Mouse (Mus musculus) brain, adult 2 months (tissue): Measurements from ENCODE around the gene Rpl24.
"Not testable (repeated sequence)": the region's sequence is repeated elsewhere in the genome, so short reads cannot be mapped to it uniquely, and the experiment has no call there.

Experiments used
- DNase-seq: peaks from one replicate; pipeline ENCODE4 v3.0.0; 2011; ENCODE audit warnings: low read depth, low spot score

The Rpl24 gene

DNA sequence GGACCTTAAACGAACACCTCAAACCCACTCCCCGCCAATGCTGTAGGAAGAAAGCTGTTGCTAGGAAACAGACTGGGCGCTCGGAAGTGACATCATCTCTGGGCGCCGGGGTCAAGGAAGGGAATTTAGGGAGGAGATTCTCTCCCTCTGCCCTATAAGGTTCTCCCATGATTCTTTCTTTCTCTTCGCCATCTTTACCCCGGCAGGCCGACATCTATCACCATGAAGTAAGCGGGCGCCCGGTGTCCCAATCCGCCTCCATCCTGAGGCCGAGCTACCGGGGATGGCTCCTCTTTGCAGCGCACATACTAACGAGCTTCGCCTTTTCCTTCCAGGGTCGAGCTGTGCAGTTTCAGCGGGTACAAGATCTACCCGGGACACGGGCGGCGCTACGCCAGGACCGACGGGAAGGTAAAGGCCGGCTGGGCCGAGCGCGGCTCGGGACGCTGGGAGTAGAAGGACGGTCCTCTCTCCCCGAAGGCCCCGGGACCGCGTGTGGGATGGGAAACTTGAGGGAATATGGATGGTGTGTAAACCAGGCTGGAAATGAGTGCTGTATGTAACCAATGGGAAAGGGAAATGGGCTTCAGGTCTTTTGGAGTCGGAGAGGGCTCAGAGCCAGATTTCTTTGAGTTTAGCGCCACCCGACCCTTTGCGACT, at the start of gene Rpl24:
Gene Rpl24 (plus strand): TSS at position 64 of the 660 bp plus-strand sequence.
- peak; percentile 99 for DNase-seq

DNA sequence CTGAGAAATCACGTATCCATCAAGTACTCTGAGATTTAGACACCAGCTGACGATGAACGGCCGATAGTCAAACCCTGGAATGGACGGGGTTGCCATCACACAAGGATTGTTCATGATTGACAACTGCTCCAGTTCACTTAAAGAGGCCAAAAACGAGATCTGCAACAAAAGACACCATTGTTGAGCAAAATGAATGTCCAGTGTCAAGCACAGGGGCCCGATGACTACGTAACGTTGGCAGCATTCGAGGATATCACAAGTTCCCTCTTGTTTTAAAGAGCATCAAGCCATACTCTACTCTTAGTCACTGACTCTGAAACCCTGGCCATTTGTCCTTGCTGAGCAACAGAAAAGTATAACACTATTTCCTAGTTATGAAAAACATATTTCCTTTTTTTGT, 44.0 kb upstream of the Rpl24 start:
- DNase-seq, result peak; percentile 91

DNA sequence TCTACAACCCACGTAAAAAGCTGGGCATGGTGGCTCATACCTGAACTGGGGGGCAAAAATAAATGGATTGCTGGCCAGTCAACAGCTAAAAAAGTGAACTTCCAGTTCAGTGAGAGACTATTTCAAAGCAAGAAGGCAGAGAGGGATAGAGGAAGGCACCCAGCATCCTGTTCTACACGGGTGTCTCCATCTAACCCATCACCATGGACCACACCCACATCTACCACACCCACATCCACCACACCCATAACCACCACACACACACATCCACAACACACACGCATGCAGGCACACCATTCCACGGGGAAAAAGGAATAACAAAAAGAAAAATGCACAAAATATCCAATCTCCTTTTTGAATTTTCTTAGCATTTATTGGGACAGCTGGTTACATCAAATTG, 42.1 kb upstream of the Rpl24 start:
- DNase-seq, result no peak

DNA sequence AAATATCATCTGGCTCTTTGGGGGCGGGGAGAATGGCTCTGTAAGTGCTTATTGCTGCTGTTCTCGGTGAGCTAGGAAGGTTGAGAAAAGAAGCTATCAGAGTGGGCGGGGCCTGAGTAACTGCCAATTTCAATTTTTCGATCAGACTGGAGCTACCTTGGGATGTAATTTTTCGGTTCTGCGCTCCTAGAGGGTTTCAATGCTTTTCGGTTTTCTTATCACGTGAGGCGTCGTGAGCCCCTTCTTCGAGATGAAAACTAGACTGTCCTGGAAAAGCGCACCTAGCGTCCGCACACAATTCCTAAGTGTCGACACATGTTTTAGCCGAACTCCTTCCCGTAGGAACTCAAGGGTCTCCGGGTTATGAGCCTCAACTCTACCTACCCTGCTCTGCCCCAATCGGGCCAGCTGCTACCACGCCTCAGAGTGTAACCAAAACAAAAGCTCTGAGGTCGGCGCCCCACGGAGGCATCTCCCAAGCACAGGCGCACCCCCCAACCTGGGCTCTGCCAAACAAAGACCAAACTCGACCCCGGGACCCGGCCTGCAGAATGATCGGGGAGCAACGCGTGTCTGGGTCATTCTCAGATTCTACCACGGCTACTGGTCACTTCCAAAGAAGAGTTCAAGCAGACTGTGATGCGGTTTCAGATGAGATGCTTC, 32.3 kb upstream of the Rpl24 start:
- DNase-seq, result peak; percentile 73

DNA sequence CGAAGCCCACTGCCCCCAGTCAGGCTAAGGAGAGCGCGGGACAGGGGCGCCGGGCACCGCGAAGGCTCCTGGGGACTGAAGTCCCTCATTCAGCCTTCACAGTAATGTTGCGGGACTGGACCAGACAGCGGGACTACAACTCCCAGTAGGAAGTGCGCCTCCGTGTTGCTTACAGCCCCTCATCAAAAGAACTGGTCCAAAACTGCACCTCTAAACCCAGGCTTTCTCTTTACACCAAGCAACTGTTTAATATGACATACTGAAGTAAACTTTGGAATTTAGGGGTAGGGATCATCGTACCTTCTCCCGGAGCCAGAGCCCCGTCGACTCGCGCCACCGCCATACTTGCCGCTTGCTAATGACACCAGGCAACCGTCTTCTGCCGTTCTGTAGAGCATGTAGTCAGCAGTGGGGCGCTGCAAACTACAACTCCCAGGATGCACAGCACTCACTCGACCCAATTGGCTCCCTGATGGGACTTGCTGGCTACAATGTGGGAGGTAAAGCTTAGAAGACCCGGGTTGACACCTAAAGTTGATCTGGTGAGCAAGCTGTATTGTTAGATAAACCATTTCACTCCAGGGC, 31.5 kb upstream of the Rpl24 start, which contains the start of gene Cep97:
Gene Cep97 (minus strand): TSS at position 403 of the 585 bp plus-strand sequence.
- peak; percentile 98 for DNase-seq

DNA sequence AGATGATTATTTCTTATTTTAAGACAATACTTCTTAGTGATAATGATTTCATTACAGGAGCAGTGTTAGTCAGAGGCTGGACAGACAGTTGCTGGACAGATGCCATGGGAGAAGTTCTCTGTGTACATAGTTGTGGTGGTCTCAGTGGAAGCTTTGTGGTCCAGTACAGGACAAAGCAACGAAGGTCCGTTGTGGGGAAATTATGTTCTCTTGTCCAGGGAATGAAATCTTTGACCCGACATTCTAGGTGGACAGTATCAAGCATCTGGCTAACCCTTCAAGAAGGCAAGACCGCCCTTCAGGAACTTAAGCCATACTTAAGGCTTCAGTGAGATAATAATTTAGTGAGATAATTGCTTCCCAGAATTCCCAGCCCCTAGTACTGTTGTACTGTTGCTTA, 27.3 kb upstream of the Rpl24 start:
- no peak for DNase-seq

DNA sequence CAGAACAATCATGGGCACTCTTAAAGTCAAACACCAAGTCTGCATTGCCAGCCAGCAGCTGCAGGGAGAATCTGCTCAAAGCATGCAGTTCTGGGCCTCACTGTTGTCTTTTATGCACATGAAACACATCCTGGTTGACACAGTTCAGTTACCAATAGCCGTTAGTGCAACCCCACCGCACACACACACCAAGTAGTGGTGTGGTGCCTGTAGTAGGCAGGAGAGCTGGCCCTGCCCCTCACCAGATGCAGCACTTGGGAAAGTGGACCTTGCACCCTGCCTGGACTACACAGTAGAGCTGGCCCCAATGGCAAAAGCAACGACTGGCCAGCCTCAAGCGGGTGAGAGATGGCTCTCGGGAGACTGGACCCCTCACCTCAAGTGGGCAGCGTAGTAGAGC, 26.4 kb upstream of the Rpl24 start:
- DNase-seq, result no peak

DNA sequence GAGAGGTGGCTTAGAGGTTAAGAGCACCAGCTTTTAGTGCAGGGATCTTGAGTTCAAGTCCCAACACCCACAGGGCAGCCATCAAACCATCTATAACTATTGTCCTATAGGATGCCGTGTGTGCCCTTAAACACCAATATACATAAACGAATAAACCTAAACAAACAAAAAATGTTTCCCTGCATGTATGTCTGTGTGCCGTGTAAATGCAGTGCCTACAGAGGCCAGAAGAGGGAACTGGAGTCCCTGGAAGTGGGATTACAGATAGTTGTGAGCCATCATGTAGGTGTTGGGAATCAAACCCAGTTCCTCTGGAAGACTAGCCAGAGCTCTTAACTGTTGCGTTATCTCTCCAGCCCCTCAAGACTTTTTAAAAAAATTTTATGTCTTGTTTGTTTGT, 25.3 kb upstream of the Rpl24 start:
- DNase-seq, result no peak

DNA sequence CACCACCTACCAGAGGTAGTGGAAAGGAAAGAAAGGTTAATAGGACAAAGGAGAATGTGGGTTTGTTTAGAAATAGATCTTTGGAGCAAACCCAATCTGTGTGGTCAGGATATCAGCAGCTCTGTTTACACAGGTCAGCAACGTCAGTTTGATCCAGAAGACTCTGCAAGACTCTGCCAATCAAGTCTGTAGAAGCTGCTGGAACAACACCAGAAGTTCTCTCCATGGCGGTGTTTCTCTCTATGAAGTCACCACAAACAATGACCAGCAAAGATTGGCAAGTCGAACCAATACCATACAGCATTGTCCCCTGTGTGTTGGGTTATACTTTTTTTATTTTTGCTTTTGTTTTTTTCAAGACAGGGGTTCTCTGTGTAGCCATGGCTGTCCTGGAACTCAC, 18.8 kb upstream of the Rpl24 start:
- DNase-seq, result no peak

DNA sequence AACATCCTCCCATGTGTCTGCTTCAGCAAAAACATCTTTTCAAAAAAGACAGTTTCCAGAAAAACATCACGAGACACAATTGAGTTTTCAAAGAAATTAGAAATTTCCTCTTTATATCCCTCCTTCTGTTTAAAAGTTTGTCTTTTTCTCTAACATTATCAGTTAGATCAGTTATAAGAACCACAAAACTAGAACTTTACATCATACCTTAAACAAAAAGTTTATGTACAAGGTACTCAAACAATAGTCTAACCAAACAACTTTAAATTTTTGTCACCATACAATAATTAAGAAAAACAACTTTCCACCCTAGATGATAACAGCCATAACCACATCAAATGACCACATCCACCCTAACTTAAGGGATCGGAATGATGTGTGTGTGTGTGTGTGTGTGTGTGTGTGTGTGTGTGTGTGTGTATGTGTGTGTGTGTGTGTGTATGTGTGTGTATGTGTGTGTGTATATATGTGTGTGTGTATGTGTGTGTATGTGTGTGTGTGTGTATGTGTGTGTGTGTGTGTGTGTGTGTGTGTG, 18.1 kb upstream of the Rpl24 start:
- DNase-seq, result not testable (repeated sequence)

DNA sequence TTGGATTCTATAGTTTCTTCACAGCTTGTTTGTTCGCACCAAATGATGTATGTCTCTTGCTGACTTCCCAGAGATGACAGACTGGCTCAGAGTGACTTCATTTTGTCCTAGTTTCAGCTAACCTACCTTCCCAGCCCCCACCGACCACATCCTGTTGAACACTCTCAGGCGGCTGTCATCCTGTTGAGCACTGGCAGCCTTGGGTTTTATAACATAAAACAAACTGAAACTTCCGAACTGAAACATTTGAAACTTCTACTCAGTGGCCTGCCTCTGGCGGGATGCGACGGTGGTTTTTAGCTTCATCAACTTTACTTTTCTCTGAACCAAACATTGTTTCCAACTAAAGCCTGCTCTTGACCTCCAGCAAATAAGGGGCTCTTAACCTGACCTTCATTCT, 17.1 kb upstream of the Rpl24 start:
- no peak for DNase-seq

DNA sequence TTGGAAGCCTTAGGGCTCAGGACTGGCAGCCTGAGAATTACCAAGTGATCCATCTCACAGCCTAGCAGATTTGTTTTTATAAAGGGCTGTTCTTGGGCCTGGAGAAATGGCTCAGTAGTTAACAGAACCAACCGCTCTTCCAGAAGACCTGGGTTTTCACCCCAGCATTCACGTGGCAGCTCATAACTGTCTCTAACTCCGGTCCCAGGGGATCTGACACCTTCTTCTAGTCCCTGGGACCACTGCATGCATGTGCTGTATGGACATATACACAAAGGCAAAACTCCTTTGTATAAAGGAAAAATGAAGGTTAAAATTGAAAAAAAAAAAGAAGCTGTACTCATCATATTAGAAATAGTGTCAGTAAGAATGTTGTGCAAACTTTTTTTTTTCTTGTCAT, 15.6 kb upstream of the Rpl24 start:
- no peak for DNase-seq

DNA sequence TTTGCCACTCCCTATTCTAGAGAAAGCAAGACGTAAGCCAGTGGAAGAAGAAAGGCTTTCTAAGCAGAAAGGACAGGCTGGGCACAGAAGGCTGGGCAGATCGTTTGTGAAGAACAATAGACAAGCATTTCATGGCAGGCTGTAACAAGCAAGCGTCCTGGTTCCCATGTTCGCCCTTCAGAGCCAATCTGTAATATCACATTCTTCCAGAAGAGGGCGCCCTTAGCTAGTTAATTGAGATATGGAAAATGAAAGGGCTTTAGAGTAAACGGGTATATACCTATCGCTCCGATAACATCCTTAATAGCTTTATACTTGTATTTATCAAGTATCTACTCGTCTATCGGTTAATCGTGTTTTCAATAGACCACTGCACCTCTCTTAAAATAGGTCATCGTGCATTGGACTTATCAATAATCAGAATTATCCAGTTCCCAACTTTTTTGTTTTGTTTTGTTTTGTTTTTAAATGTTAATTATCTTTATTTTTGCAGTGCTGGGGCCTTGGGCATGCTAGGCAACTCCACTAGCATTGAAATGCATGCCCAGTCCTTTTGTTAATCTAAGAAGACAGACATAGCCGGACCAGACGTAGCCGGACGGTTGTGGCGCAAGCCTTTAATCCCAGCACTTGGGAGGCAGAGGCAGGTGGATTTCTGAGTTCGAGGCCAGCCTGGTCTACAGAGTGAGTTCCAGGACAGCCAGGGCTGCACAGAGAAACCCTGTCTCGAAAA, 15.0 kb upstream of the Rpl24 start:
- DNase-seq, result peak; percentile 92

DNA sequence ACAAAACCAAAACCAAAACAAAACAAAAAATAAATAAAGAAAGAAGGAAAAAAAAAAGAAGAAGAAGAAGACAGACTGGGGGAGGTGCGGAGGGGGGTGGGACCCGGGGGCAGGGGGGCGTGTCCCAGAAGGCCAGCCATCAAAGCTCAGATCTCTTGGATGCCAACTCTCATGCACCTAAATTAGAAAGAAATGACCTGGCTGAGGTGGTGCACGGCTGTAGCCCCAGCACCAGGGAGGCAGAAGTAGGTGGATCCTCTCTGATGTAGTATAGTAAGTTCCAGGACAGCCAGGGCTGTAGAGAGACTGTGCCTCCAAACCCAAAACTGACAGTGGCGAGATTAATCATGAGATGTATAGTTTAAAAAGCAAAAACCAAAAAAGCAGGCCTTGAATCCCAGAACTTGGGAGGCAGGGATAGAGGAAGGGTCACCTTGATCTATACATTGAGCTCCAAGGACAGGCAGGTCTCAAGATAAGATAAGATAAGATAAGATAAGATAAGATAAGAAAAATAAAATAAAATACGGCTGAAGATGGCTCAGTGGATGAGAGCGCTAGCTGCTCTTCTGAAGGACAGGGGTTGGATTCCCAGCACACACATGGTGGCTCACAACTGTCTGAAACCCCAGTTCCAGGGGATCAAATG, 14.3 kb upstream of the Rpl24 start:
- no peak for DNase-seq

DNA sequence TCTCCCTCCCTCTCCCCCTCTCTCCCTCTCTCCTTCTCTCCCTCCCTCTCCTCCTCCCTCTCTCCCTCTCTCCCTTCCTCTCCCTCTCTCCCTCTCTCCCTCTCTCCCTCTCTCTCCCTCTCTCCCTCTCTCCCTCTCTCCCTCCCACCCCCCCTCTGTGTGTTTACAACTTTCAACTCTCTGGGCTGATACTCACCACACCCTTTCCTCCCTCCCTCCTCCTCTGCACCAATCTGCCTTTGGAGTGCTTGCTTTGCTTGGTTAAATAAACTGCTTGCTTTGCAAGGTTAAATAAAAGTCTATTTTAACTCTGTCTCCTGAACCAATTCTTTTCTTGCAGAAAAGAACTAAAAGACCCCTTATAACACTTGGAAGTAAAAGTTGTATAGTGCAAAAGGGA, 13.3 kb upstream of the Rpl24 start:
- no peak for DNase-seq

DNA sequence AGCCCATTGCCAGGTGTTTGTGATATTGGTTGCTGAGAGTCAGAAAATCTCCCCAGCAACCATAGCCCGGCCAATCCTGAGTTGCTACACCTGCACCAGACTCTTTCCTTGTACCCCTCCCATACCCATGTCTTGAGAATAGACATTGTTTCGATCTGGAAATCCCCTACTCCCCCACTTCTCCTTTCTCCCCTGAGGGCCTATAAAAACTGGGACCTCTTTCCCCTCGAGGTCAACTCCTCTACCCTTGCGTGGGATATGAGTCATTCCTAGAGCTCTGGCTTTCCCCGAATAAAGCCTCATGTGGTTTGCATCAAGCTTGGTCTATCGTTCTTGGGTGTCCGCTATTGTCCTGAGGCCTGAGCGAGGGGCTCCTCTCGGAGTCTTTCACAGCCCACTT, 11.9 kb upstream of the Rpl24 start:
- not testable (repeated sequence) for DNase-seq

DNA sequence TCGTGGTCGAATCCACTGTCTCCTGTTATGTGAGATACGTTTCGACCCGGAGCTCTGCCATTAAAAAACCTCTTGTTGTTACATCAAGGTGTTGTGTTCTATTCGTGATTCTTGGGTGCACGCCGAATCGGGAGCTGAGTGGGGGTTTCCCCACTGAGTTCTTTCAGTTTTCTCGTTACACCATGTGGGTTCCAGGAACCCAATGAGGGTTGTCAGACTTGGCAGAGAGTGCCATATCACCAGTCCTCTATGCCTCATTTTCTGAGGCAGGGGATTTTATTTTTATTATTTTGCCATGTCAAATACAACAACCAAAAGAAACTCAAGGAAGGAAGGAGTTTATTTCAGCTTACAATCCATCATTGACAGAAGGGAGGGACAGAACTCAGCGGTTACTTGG, 3.0 kb upstream of the Rpl24 start:
- not testable (repeated sequence) for DNase-seq

DNA sequence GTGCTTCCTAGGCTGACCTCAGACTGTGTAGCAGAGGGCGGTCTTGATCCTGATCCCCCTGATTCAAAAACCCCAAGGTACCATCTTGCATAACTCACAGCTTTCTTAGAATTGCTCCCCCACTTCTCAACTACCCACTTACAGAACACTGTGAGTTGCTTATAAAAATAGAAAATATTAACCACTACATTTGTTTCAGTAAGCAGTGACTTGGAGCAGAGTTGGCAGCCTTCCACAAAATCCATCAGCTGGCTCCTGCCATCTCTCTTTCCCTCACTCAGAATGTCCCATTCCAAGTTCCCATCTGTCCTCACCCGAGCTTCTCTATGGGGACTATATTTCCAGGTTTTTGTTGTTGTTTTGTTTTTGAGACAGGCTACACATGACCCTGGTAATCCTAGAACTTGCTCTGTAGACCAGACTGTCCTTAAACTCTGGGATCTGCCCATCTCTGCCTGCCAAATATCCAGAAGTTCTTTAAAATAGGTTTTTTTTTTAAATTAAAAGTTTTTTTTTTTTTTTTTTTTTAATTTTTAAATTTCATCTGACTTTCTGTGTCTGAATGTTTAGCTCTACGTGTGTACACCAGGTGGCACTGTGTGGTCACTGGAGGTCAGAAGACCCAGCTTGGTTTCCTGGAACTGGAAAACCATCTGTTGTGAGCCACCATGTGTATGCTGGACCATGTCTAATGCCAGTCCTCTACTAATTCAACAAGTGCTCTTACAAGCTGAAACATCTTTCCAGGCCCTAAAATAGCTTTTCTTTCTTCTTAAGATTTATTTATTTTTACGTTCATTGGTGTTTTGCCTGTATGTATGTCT, 1.7 kb upstream of the Rpl24 start:
- peak; percentile 81 for DNase-seq

DNA sequence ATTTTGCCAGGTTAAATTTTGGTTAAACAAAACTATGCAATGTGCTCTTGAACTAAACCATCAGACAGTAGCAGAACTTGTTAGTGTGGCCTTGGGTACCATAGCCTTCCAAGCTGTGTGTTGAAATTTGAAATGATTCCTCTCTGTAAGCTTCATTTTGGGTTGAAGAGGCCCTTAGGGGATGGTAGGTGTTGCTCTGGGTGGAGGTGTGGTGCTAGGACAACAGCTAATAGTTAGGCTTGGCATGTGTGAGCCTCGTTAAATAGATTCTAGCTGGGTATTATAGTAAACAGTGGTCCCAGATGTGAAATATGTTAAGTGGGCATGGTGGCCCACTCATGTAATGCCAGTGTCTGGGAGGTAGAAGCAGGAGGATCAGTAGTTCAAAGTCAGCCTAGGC, 1.1 kb downstream of the Rpl24 start:
- DNase-seq, result no peak

DNA sequence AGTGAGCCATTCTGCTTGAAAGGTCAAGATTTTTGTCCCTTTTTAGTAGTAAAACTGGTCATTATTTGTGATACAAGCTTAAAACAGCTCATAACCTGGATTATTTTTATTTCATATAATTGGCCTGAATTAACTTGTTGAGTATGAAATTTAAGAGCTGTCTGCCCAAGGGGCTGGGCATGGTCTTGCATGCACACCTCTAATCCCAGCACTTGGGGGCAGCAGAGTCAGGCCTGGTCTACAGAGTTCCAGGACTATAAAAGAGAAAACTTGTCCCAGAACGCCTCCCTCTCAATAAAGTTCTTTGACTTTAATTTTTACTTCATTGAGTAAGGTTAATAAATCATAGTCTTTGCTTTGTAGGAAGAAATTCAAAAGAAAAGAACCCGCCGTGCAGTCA, 3.1 kb downstream of the Rpl24 start:
- DNase-seq, result peak; percentile 58

DNA sequence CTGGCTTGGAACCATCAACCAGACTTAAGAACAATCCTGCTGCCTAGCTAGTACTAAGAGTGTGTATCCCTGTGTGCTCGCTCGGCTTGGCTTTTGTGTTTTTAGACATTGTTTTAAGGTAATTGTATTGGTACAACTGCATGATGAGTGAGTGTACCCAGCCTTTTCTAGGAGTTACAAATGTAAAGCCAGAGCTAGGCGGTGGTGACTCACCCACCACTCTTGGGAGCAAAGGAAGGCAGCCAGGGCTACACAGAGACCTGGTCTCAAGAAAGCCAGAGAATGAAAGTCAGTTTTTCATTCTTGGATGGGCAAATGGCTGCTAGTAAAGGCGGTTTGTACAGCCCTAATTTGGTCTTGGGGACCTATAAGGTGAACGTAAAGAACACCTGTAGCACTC, 4.3 kb downstream of the Rpl24 start:
- DNase-seq, result no peak
